Mouse (Mus musculus): ENCODE results near the gene Fbf1.
"Not testable (repeated sequence)": the region's sequence is repeated elsewhere in the genome, so short reads cannot be mapped to it uniquely, and the experiment has no call there.

The Fbf1 gene

GRCm38 (mm10) chr11:116133497-116133896, 34.5 kb downstream of the Fbf1 start:
- no peak for DNase-seq (ENCODE audit: low spot score)

- no peak for DNase-seq (ENCODE audit: low spot score)
Observed at GRCm38 (mm10) chr11:116132366-116133333, 35.3 kb downstream of the Fbf1 start.

DNA sequence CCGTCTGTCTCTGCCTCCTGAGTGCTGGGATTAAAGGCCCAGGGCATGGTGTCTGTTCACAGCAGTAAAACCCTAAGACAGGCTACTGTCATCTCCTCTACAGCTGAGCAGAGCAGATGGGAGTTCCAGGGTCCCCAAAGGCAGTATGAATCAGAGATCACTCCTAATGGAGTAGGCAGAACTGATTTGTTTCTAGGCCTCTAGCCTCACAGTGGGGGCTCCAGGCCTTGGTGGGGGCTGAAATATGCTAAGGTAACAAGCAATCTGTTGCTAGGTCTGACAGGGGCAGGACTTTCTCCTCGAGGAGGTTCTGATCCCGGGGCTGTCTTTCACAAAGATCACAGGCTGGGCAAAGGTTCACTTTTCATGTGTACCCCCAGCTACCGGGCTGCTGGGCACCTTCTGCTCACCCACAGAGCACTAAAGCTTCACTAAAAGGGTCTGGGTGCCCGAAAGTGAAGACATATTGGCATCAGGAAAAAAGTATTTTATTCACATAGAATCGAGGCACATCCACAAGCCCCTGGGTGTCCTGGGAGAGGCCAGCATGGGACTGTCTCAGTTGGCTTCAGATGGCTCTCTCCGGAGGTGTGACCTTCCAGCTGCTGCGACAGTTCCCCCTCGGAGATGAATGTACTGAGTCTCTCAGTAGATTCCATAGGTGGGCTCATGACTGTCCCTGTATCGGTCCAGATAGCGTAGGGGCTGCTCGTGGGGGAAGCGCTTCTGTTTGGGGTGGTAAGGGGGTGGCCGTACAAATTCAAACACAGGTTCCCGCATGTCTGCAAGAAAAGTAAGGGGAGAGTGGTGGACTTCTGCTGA, 36.4 kb downstream of the Fbf1 start:
- DNase-seq (ENCODE audit: low spot score): no peak

DNA sequence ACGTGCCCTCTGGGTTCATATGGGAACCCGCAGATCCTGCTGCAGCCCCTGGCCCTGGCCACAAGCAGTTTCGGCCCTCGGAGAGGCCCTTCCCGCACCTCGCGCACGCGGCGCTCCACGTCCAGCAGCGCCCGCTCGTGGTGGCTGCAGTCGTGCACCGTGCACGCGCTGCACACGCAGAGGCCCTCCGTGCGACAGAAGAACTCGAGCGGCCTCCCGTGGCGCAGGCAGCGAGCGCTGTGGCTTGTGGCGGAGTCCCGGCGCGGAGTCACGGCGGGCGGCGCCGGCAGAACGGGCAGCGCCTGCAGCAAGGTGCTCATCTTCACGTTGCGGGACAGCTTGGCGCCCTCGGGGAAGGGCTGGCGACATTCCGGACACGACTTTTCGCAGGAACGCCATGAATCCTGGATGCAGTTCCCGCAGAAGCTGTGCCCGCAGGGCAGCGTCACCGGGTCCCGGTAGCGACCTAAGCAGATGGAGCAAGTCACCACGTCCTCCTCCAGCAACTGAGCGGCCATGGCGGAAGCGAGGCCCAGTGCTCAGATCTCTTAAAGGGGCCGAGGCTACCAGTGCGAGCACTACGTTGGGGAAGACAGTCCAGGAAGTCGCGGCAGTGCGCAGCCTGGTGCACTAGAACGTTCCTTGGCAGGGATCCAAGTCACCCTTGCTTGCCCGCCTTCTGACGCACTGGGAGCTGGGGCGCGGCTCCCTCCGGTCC, 37.3 kb downstream of the Fbf1 start, which contains the start of gene Trim65:
Gene Trim65 (minus strand): TSS at position 641 of the 718 bp plus-strand sequence.
- peak; percentile 74 for DNase-seq (ENCODE audit: low spot score)

- no peak for DNase-seq (ENCODE audit: low spot score)
Observed at GRCm38 (mm10) chr11:116129993-116130487, 37.9 kb downstream of the Fbf1 start.

DNA sequence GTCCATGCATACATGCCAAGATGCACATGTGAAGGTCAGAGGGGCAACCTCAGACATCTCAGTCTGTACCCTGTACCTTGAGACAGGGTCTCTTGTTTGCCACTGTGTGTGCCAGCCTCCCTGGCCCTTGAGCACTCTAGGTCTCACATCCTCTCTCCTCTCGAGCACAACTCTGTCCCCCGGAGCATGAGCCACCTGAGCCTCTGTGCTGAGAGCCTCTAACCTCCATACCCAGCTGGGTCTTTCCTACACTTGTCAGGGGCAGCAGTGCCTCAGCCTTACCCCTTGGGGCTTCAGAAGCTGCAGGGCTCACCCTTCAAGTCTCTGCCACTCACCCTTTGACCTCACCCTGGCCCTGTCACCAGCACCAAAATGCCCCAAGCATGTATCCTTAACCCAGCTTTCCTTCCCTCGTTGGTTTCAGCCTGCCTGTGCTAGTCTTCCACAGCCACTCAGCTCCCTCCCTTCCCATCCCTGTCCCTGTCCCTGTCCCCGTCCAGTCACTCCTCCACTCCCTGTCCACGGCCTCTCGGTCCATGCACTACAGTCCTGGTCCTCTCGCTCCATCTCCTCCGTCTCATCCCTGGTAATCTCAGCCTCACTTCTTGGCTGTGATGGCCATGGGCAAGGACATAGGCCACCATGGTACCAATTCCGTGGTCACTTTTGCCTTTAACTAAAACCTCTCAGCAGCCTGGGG, 38.7 kb downstream of the Fbf1 start:
- DNase-seq (ENCODE audit: low spot score): no peak

DNA sequence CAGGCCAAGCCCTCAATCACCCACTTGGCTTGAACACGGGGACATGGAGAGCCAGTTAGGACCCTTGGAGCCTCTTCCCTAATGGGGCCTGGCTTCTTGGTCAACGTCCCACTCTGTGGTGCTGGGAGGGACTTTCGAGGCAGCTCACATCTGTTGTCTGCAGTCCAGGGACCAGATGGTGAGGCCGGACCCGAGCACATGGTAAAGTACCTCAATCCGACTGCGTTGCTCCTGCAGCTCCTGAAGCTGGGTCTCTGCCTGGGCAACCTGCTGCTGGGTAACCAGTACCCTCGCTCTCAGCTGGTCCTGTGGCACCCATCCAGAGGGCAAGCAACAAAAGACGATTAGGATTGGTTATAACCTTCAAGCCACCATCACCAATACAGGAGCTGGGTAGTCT, 40.0 kb downstream of the Fbf1 start:
- DNase-seq (ENCODE audit: low spot score): no peak

- DNase-seq (ENCODE audit: low spot score): peak; percentile 55
Observed at GRCm38 (mm10) chr11:116127156-116127980, 40.6 kb downstream of the Fbf1 start, which contains the start of gene Trim47. Trim47 (minus strand) TSS chr11:116127210.

DNA sequence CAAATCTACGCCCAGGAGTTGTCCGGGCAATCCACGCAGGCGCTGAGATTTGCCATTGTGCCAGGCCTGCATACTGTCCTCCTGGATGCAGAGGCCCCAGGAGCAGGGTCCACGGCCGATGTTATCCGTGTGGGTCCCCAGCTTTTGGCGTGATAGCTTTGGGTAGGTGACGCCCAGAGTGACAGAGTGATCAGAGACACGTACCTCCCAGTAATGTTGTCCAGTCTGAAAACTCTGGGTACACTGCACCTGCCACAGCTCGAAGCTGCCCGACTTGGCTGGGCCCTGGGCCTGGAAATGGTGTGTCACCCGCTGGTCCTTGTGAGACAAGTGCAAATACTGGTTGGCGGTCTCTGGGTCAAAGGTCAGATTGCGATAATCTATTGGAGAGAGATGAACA, 41.7 kb downstream of the Fbf1 start:
- no peak for DNase-seq (ENCODE audit: low spot score)

DNA sequence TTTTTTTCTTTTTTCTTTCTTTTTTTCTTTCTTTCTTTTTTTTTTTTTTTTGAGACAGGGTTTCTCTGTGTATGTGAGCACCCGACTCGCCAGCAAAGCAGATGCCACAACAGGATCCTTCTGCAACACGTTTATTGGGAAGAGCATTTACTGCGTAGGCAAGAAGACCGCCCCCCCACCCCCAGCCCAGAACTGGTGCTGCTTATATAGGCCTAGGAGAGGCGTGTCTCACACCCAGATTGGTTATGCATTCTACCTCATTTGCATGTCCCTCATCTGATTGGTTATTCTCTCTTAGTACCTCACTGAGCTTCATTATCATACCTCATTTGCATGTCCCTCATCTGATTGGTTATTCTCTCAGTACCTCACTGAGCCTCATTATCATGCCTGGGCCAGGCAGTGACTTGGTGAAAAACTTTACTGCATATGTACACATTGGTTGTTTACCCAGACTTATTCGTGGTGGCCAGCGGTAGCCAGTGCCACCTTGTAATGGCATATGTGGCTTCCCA, 46.2 kb downstream of the Fbf1 start:
- not testable (repeated sequence) for DNase-seq (ENCODE audit: low spot score)

- no peak for DNase-seq (ENCODE audit: low spot score)
Observed at GRCm38 (mm10) chr11:116117819-116118218, 50.1 kb downstream of the Fbf1 start.

DNA sequence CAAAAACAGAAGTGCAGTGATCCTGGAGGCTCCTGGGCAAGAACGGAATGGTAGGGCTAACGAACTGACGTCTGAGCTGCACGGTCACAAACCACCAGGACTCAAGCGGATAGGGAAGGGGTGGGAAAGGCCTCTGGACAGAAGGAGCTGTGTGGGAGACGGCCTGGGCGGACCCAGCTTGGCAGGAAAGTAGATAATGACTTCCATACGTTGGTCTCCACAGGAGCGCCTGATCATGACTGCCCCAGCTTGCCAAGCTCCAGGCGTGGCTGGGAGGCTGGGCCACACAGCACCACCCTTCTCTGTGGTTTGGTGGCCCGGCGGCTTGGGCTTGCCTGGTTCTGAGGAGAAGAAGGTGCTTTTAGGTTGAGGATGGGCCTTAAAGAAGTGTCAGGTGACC, 50.7 kb downstream of the Fbf1 start:
- DNase-seq (ENCODE audit: low spot score): no peak

- DNase-seq (ENCODE audit: low spot score): no peak
Observed at GRCm38 (mm10) chr11:116111611-116112203, 56.3 kb downstream of the Fbf1 start.

- DNase-seq (ENCODE audit: low spot score): no peak
Observed at GRCm38 (mm10) chr11:116111067-116111466, 56.9 kb downstream of the Fbf1 start.

GRCm38 (mm10) chr11:116110540-116110939, 57.4 kb downstream of the Fbf1 start:
- no peak for DNase-seq (ENCODE audit: low spot score)

DNA sequence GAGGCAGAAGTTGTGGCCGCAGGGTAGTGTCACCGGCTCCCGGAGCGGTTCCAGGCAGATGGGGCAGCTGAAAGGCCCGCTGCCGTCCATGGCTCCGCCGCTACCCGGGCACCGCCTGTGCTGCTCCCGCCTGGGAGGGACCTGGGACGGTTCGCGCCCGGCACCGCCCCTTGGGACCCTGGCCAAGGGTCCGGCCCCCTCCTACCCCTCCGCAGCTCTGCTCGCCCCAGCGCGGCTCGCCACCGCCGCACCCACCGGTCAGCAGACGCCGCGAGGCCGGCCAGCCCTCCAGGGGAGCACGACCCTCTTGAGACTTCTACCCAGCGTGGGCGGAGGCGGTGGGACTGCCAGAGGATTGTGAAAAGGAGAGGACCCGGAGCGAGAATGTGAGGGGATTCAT, 57.8 kb downstream of the Fbf1 start:
- no peak for DNase-seq (ENCODE audit: low spot score)

DNA sequence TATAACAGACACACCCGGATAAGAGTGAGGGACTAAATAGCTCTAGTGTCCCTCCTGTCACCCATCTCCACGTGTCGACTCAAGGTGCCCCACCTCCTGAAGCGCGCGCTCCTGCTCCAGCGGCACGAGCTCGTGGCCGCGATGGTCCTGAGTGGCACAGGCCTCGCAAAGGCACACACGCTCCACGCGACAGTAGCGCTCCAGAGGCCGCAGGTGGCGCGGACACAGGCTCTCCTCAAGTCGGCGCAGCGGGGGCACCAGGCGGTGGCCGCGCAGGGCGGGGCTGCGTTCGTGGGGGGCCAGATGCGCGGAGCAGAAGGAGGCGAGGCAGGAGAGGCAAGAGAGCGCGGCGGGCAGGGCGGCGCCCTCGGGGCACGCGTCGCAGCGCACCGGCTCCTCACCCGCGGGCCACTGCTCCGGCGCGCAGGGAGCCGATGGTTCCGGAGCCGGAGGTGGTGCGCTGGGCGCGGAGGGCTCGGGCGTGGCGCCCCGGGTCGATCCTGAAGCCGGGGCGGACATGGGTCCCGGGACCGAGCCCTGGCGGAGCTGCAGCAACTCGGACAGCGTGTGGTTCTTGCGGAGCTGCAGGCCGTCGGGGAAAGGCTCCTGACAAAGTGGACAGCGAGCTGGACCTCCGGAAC, 58.4 kb downstream of the Fbf1 start:
- DNase-seq (ENCODE audit: low spot score): no peak

DNA sequence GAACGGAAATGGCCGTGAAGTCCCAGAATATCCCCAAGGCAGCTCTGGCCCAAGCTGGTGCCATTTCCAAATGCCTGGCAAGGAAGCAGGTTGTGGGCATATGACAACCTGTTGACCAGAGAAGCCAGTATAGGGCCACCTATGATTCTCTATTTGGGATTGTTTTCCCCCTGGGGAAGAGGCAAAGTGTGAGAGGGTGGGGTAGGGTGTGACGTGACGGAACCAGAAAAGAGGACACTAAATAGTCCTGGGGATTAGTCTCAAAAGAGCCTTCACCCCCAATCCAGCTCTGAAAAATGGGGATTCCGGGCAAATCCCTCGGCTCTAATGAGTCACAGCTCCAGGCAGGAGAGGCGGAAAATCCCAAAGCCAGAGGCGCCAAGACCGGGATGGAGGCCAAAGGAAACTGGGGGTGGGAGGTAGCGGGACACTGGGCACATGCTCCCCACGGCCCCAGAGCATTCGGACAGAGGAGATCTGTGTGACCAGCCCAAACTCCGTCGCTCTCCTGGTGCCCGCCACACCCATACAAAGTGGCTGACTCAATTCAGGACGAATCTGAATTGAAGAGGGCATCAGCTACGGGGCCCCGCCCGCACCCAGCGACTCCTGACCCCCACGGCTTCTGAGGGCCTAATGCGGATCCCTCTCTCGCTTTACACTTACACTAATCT, 59.4 kb downstream of the Fbf1 start:
- no peak for DNase-seq (ENCODE audit: low spot score)
